Mouse (Mus musculus): ENCODE measurements around the gene Cfdp1. TPM values are rescaled to one million over a fixed set of nuclear protein-coding genes. Genes with fewer than 3 reads are reported as not detected.
A peak's percentile ranks its signal among the peaks of the same experiment; 100 is the strongest.

Gene Cfdp1
- polyA plus RNA-seq, 1 experiment from 2014 or later = 195 TPM

- Histone ChIP-seq H3K27me3 (replicated peaks) (no peaks in the 10 kb centered on the region), H3K4me3 (replicated peaks) (peak overlapping the region; percentile 31), H3K36me3 (no peaks in the 10 kb centered on the region), H3K4me2 (peak overlapping the region; percentile 56), H3K27ac (peak overlapping the region; percentile 93), H3K9me3 (no peaks in the 10 kb centered on the region), H3K4me1 (peaks cover 46% of the 10 kb centered on the region), H3K9ac (no peak overlapping the region)
- WGBS = 4% methylated on average over 23 of the region's 23 CpGs
- ATAC-seq (ENCODE audit: insufficient read depth, low FRiP score, low read depth) = peak; percentile 69
Measured at GRCm38 (mm10) chr8:111745591-111746418, 108.3 kb downstream of the Cfdp1 start.

GRCm38 (mm10) chr8:111745086-111745485 lies 109.0 kb downstream of the Cfdp1 start:
- no peak for ATAC-seq (ENCODE audit: insufficient read depth, low FRiP score, low read depth)
- H3K27ac ChIP-seq = peak overlapping the region; percentile 93
- H3K36me3 ChIP-seq = no peaks in the 10 kb centered on the region
- H3K4me3 ChIP-seq (replicated peaks) = no peak overlapping the region
- no peaks in the 10 kb centered on the region for H3K27me3 ChIP-seq (replicated peaks)
- peaks cover 54% of the 10 kb centered on the region for H3K4me1 ChIP-seq
- no peaks in the 10 kb centered on the region for H3K9me3 ChIP-seq
- WGBS = 73% methylated on average over 5 of the region's 5 CpGs
- no peak overlapping the region for H3K9ac ChIP-seq
- H3K4me2 ChIP-seq = 0 out of 2 replicates have a peak overlapping the region, but pooled peaks have one; percentile 56

GRCm38 (mm10) chr8:111743792-111744696 lies 110.0 kb downstream of the Cfdp1 start, which contains the start of gene Bcar1:
Gene Bcar1, minus strand, starts transcription at chr8:111743809.
- Histone ChIP-seq H3K36me3 (no peaks in the 10 kb centered on the region), H3K4me1 (peaks cover 64% of the 10 kb centered on the region), H3K9ac (peak within 1 kb of the TSS; percentile 90), H3K27ac (peak within 1 kb of the TSS; percentile 83), H3K4me2 (peak within 1 kb of the TSS; percentile 66), H3K4me3 (replicated peaks) (peak within 1 kb of the TSS; percentile 81), H3K27me3 (replicated peaks) (no peaks in the 10 kb centered on the region), H3K9me3 (no peaks in the 10 kb centered on the region)
- ATAC-seq (ENCODE audit: insufficient read depth, low FRiP score, low read depth) = peak; percentile 33; the same call in 1 of the 2 replicates
- 10% methylated on average over 37 of the region's 40 CpGs for WGBS

- 1% methylated on average over 39 of the region's 44 CpGs for WGBS
- H3K4me3 ChIP-seq (replicated peaks) = peak overlapping the region; percentile 81
- H3K4me1 ChIP-seq = peaks cover 67% of the 10 kb centered on the region
- peak overlapping the region; percentile 66 for H3K4me2 ChIP-seq
- H3K9me3 ChIP-seq = no peaks in the 10 kb centered on the region
- peak overlapping the region; percentile 83 for H3K27ac ChIP-seq
- peak overlapping the region; percentile 90 for H3K9ac ChIP-seq
- no peaks in the 10 kb centered on the region for H3K27me3 ChIP-seq (replicated peaks)
- H3K36me3 ChIP-seq = no peaks in the 10 kb centered on the region
- ATAC-seq (ENCODE audit: insufficient read depth, low FRiP score, low read depth) = no peak
Measured at GRCm38 (mm10) chr8:111743101-111743791, 110.8 kb downstream of the Cfdp1 start.

GRCm38 (mm10) chr8:111742261-111743037 lies 111.6 kb downstream of the Cfdp1 start:
- H3K4me3 ChIP-seq (replicated peaks) = peak overlapping the region; percentile 81
- ATAC-seq (ENCODE audit: insufficient read depth, low FRiP score, low read depth) = no peak
- peak overlapping the region; percentile 66 for H3K4me2 ChIP-seq
- H3K9me3 ChIP-seq = no peaks in the 10 kb centered on the region
- H3K27me3 ChIP-seq (replicated peaks) = no peaks in the 10 kb centered on the region
- H3K4me1 ChIP-seq = peaks cover 69% of the 10 kb centered on the region
- 0 out of 2 replicates have a peak overlapping the region, but pooled peaks have one; percentile 11 for H3K9ac ChIP-seq
- H3K36me3 ChIP-seq = no peaks in the 10 kb centered on the region
- 26% methylated on average over 11 of the region's 11 CpGs for WGBS
- H3K27ac ChIP-seq = peak overlapping the region; percentile 83

GRCm38 (mm10) chr8:111741556-111741955 lies 112.5 kb downstream of the Cfdp1 start:
- no peak for ATAC-seq (ENCODE audit: insufficient read depth, low FRiP score, low read depth)
- H3K9ac ChIP-seq = 0 out of 2 replicates have a peak overlapping the region, but pooled peaks have one; percentile 4
- H3K27ac ChIP-seq = peak overlapping the region; percentile 83; the same call in 1 of the 2 replicates
- 58% methylated on average over 6 of the region's 6 CpGs for WGBS
- no peaks in the 10 kb centered on the region for H3K27me3 ChIP-seq (replicated peaks)
- H3K4me1 ChIP-seq = peaks cover 72% of the 10 kb centered on the region
- H3K4me2 ChIP-seq = peak overlapping the region; percentile 66
- H3K36me3 ChIP-seq = no peaks in the 10 kb centered on the region
- H3K9me3 ChIP-seq = no peaks in the 10 kb centered on the region
- H3K4me3 ChIP-seq (replicated peaks) = peak overlapping the region; percentile 81; the same call in 1 of the 2 replicates

GRCm38 (mm10) chr8:111740994-111741393 lies 113.1 kb downstream of the Cfdp1 start:
- Histone ChIP-seq H3K4me2 (peak overlapping the region; percentile 66; the same call in 1 of the 2 replicates), H3K9ac (no peak overlapping the region), H3K27ac (no peak overlapping the region)

GRCm38 (mm10) chr8:111740301-111740711 lies 113.8 kb downstream of the Cfdp1 start:
- Histone ChIP-seq H3K36me3 (no peaks in the 10 kb centered on the region), H3K4me3 (replicated peaks) (no peak overlapping the region), H3K27me3 (replicated peaks) (no peaks in the 10 kb centered on the region), H3K9me3 (no peaks in the 10 kb centered on the region), H3K27ac (peak overlapping the region; percentile 37; the same call in 1 of the 2 replicates), H3K4me2 (0 out of 2 replicates have a peak overlapping the region, but pooled peaks have one; percentile 5), H3K4me1 (peaks cover 73% of the 10 kb centered on the region), H3K9ac (no peak overlapping the region)
- WGBS = 64% methylated on average over 7 of the region's 7 CpGs
- ATAC-seq (ENCODE audit: insufficient read depth, low FRiP score, low read depth) = no peak

More at GRCm38 (mm10) chr8:111740994-111741393, 113.1 kb downstream of the Cfdp1 start:
- Histone ChIP-seq H3K27me3 (replicated peaks) (no peaks in the 10 kb centered on the region), H3K9me3 (no peaks in the 10 kb centered on the region), H3K4me1 (peaks cover 73% of the 10 kb centered on the region), H3K36me3 (no peaks in the 10 kb centered on the region), H3K4me3 (replicated peaks) (no peak overlapping the region)
- no peak for ATAC-seq (ENCODE audit: insufficient read depth, low FRiP score, low read depth)
- 70% methylated on average over 8 of the region's 8 CpGs for WGBS

GRCm38 (mm10) chr8:111739604-111740003 lies 114.5 kb downstream of the Cfdp1 start:
- ATAC-seq (ENCODE audit: insufficient read depth, low FRiP score, low read depth) = no peak
- H3K9ac ChIP-seq = 0 out of 2 replicates have a peak overlapping the region, but pooled peaks have one; percentile 7

GRCm38 (mm10) chr8:111738867-111739266 lies 115.2 kb downstream of the Cfdp1 start:
- no peak overlapping the region for H3K4me3 ChIP-seq (replicated peaks)
- no peaks in the 10 kb centered on the region for H3K27me3 ChIP-seq (replicated peaks)
- H3K4me2 ChIP-seq = no peak overlapping the region
- H3K36me3 ChIP-seq = no peaks in the 10 kb centered on the region
- peaks cover 75% of the 10 kb centered on the region for H3K4me1 ChIP-seq
- no peak overlapping the region for H3K27ac ChIP-seq
- 65% methylated on average over 6 of the region's 6 CpGs for WGBS
- H3K9ac ChIP-seq = no peak overlapping the region
- no peak for ATAC-seq (ENCODE audit: insufficient read depth, low FRiP score, low read depth)
- no peaks in the 10 kb centered on the region for H3K9me3 ChIP-seq

More at GRCm38 (mm10) chr8:111739604-111740003, 114.5 kb downstream of the Cfdp1 start:
- no peaks in the 10 kb centered on the region for H3K27me3 ChIP-seq (replicated peaks)
- peaks cover 75% of the 10 kb centered on the region for H3K4me1 ChIP-seq
- H3K36me3 ChIP-seq = no peaks in the 10 kb centered on the region
- H3K4me2 ChIP-seq = 0 out of 2 replicates have a peak overlapping the region, but pooled peaks have one; percentile 5
- WGBS = 46% methylated on average over 7 of the region's 7 CpGs
- H3K27ac ChIP-seq = no peak overlapping the region
- H3K9me3 ChIP-seq = no peaks in the 10 kb centered on the region
- no peak overlapping the region for H3K4me3 ChIP-seq (replicated peaks)

All from stomach, embryonic 15.5 days (tissue).